Mouse (Mus musculus) liver, embryonic 15.5 days (tissue): ENCODE results near the gene St6gal1. TPM values are rescaled to one million over a fixed set of nuclear protein-coding genes. Genes with fewer than 3 reads are reported as not detected.

Source experiments
- ATAC-seq: fragments of 200-750 bp; cut with Nextera tagmentation; 2 replicates; pipeline ENCODE4 v1.8.0; 2017; ENCODE audit warnings: moderate number of reproducible peaks, mild to moderate bottlenecking, moderate library complexity; ENCODE audit not compliant: insufficient read depth
- H3K27ac ChIP-seq: fragments of 300-500 bp; sonication (generic); replicated peaks from 2 replicates; pipeline ENCODE4 v1.5.1; 2015; ENCODE audit warnings: mild to moderate bottlenecking, inconsistent platforms
- H3K27me3 ChIP-seq: fragments of 300-500 bp; sonication (generic); 2 replicates; pipeline ENCODE4 v1.6.1; 2015; ENCODE audit warnings: mild to moderate bottlenecking, inconsistent platforms
- H3K36me3 ChIP-seq: fragments of 300-500 bp; sonication (generic); replicated peaks from 2 replicates; pipeline ENCODE4 v1.6.1; 2015; ENCODE audit warnings: moderate library complexity, mild to moderate bottlenecking, inconsistent platforms
- H3K4me1 ChIP-seq: fragments of 300-500 bp; sonication (generic); replicated peaks from 2 replicates; pipeline ENCODE4 v1.6.1; 2015; ENCODE audit warnings: inconsistent platforms
- H3K4me2 ChIP-seq: fragments of 300-500 bp; sonication (generic); 2 replicates; pipeline ENCODE4 v1.6.1; 2015; ENCODE audit warnings: moderate library complexity, mild to moderate bottlenecking, inconsistent platforms
- H3K4me3 ChIP-seq: fragments of 300-500 bp; sonication (generic); replicated peaks from 2 replicates; pipeline ENCODE4 v1.5.1; 2015; ENCODE audit warnings: mild to moderate bottlenecking, inconsistent platforms
- H3K9ac ChIP-seq: fragments of 300-500 bp; sonication (generic); 2 replicates; pipeline ENCODE4 v1.6.1; 2015; ENCODE audit warnings: moderate library complexity, mild to moderate bottlenecking, inconsistent platforms
- H3K9me3 ChIP-seq: fragments of 300-500 bp; sonication (generic); replicated peaks from 2 replicates; pipeline ENCODE4 v1.6.1; 2016; ENCODE audit warnings: inconsistent platforms
- WGBS: fragments of 180-500 bp; shearing (Covaris S2); methylation state at CpG from one replicate; pipeline ENCODE4 v1.1.7; 2015; ENCODE audit warnings: mixed read lengths; ENCODE audit not compliant: insufficient replicate concordance; 5-methylcytosine and 5-hydroxymethylcytosine counted together
- polyA plus RNA-seq: library from polyadenylated mRNA; unstranded; fragments of >200 nt; fragmentation: Nextera tagmentation; extraction: Ambion mirVana; gene quantifications from 2 replicates; pipeline ENCODE4 v1.2.1, GENCODE M21; 2015

The St6gal1 gene
- polyA plus RNA-seq, 1 experiment from 2014 or later: 12.9 TPM

DNA sequence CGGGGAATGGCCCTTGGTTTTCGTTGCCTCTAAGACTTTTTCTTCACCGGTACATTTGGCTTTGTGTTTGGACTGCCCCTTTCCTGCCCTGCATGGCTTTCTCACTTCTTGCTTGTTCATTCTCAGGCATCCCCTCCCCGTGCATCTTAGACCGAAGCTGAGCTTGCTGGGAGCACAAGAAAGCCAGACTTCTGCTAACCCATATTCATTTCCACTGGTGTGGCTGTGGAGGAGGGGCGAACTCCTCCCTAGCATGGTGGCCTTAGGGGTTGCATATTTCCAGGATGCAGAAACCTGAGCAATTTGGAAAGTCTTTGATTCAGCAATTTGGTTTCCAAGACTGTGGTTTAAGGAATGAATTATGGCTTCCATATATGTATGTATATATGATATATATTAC lies 29.1 kb downstream of the St6gal1 start:
- H3K4me2 ChIP-seq: no peak overlapping the region
- no peaks in the 10 kb centered on the region for H3K9me3 ChIP-seq
- no peak overlapping the region for H3K27ac ChIP-seq
- WGBS: 54% methylated on average over 6 of the region's 6 CpGs
- ATAC-seq: no peak
- no peaks in the 10 kb centered on the region for H3K36me3 ChIP-seq
- 0 out of 2 replicates have a peak, but pooled peaks cover 6% of the 10 kb centered on the region for H3K27me3 ChIP-seq
- no peak overlapping the region for H3K9ac ChIP-seq
- H3K4me1 ChIP-seq: no peaks in the 10 kb centered on the region
- no peak overlapping the region for H3K4me3 ChIP-seq

DNA sequence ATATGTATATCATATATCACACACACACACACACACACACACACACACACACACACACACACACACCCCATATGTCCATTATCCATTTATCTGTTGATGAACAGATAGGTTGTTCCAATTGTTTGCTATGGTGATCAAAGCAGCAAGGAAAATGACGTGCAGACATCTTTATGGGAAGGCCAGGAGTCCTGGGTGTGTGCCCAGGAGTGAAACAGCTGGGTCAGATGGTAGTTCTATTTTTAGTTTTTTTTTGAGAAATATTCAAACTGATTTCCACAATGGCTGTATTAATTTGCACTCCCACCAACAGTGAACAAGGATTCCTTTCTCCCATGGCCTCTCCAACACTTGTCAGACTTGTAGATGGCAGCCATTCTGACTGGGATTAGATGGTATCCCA lies 29.5 kb downstream of the St6gal1 start:
- 51% methylated on average over 1 of the region's 1 CpGs for WGBS
- no peaks in the 10 kb centered on the region for H3K4me1 ChIP-seq
- H3K4me2 ChIP-seq: no peak overlapping the region
- no peaks in the 10 kb centered on the region for H3K36me3 ChIP-seq
- H3K9ac ChIP-seq: no peak overlapping the region
- H3K27ac ChIP-seq: no peak overlapping the region
- ATAC-seq: no peak
- H3K27me3 ChIP-seq: peaks cover 6% of the 10 kb centered on the region; the same call in 1 of the 2 replicates
- H3K9me3 ChIP-seq: no peaks in the 10 kb centered on the region
- no peak overlapping the region for H3K4me3 ChIP-seq

DNA sequence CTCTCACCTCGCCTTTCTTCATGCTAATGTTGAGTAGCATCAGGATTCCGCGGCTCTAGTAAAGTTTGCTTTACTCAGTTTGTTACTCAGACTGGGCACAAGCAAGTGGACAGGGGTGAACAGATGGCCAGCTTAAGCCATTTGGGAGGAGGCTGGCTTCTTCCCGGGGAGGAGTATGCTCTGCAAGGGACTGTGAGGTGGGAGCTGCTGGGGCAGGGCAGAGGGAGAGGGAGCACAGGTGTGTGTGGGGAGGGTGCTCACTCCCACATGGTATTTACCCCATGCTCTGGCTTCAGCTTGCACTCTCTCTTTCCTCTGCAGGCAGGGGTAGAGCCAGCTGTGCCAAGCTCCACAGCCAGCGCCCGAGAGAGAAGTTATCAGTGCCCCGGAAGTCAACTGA lies 32.1 kb downstream of the St6gal1 start:
- Histone ChIP-seq H3K4me1 (no peaks in the 10 kb centered on the region), H3K9ac (no peak overlapping the region), H3K27ac (no peak overlapping the region), H3K36me3 (no peaks in the 10 kb centered on the region), H3K4me2 (no peak overlapping the region), H3K9me3 (no peaks in the 10 kb centered on the region), H3K4me3 (no peak overlapping the region), H3K27me3 (peaks cover 12% of the 10 kb centered on the region)
- no peak for ATAC-seq
- WGBS: 45% methylated on average over 7 of the region's 7 CpGs

DNA sequence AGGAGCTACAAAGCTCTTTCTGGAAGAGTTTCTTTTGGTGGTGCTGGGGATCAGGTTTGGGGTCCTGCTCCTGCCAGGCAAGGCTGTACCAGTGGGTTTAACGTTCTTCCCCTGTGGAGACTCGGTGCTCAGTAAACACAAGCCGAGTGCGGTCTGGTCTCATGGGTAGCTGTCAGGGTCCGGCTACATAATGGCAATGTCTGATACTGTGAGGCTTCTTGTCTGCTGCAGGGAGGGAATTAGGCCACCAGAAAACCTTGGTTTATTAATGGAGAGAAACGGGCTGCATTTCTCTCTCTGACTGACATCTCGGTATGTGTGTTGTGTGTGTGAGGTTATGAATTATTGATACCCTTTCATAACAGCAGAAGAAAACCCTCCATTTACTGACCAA lies 33.9 kb downstream of the St6gal1 start:
- Histone ChIP-seq H3K27me3 (peaks cover 15% of the 10 kb centered on the region), H3K9me3 (no peaks in the 10 kb centered on the region), H3K4me2 (no peak overlapping the region), H3K4me3 (no peak overlapping the region), H3K36me3 (no peaks in the 10 kb centered on the region), H3K4me1 (no peaks in the 10 kb centered on the region), H3K9ac (no peak overlapping the region), H3K27ac (no peak overlapping the region)
- no peak for ATAC-seq
- WGBS: 26% methylated on average over 7 of the region's 7 CpGs

DNA sequence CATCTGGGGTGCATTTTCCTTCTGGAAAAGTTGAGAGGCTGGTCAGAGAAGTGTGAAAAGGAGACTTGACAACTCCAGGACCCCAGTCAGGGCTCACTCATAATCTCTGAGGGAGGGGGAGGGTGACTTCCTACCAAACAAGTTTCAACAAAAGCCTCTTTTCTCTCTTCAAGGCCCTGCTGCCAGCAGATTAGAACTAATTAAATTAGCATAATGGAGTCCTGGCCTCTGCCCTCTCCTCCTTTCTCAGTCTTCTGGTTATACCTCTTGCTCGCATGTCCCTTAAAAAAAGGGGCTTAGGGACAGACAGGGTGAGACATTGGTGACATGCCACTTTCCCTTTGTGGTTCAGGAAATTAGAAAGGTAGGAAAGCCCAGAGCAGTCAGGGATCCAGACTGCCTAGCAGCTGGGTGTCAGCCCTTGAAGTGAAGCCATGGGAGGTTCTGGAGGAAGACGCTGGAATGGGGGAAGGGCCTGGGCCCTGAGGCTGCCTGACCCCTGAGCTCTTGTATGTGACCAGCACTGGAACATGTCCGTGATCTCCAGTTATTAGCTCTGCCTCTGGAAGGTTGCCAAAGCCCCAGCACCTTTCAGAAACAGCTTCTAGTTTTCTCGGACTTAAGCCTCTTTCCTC lies 34.4 kb downstream of the St6gal1 start:
- 31% methylated on average over 4 of the region's 4 CpGs for WGBS
- H3K27me3 ChIP-seq: peaks cover 15% of the 10 kb centered on the region
- H3K9me3 ChIP-seq: no peaks in the 10 kb centered on the region
- H3K4me2 ChIP-seq: no peak overlapping the region
- H3K9ac ChIP-seq: no peak overlapping the region
- no peak overlapping the region for H3K4me3 ChIP-seq
- ATAC-seq: no peak
- H3K36me3 ChIP-seq: no peaks in the 10 kb centered on the region
- H3K27ac ChIP-seq: no peak overlapping the region
- no peaks in the 10 kb centered on the region for H3K4me1 ChIP-seq

DNA sequence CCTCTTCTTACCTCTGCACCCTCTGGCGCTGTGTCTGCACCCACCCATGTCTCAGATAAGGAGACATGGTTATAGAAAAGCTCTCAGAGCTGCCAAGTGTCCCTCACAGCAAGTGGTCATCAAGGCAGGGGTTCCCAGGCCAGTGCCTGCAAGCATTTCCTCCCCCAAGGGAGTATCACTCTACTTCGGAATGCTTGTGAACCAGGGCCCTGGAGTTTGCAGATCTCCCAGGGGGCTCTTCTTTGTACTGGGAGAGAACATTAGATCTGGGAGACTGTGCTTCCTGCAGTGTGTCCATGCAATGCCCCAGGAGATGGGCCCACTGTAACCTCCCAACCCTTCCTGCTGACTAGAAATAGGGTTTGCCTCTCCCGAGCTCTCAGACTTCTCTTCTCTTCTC lies 35.0 kb downstream of the St6gal1 start:
- Histone ChIP-seq H3K4me2 (no peak overlapping the region), H3K9ac (no peak overlapping the region), H3K9me3 (no peaks in the 10 kb centered on the region), H3K27ac (no peak overlapping the region), H3K4me3 (no peak overlapping the region), H3K36me3 (no peaks in the 10 kb centered on the region), H3K27me3 (peaks cover 15% of the 10 kb centered on the region), H3K4me1 (no peaks in the 10 kb centered on the region)
- no peak for ATAC-seq
- 38% methylated on average over 3 of the region's 3 CpGs for WGBS

DNA sequence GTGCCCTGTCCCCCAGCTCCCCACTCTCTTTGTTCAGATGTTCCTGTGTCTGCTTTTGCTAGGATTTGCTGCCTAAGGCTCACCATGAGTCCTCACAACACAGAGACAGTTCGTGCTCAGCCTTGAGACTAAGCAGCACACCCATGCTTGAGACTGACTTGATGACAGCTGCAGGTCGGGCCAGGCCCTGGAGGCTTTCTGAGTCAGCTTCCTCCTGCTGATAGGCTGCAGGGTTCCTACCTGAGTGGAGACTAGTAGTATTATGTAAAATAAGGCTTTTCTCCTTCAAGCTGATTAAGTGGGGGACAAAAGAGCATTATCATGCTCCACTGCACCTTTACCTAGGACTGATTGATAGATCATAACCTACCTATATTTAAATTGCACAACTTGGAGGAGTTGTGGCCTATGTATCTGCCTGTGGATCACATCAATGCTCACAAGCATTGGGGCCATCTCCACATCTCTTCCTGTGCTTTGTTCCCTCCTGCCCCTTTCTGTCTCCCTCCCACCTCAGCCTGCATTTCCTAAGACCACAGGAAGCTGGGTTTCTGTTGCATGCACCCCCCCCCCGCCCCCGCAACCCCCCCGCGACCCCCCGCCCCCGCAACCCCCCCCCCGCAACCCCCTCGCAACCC lies 37.7 kb downstream of the St6gal1 start:
- no peak overlapping the region for H3K4me3 ChIP-seq
- ATAC-seq: no peak
- H3K4me2 ChIP-seq: no peak overlapping the region
- no peaks in the 10 kb centered on the region for H3K36me3 ChIP-seq
- peaks cover 9% of the 10 kb centered on the region for H3K27me3 ChIP-seq
- H3K4me1 ChIP-seq: no peaks in the 10 kb centered on the region; the same call in 1 of the 2 replicates
- H3K9ac ChIP-seq: no peak overlapping the region
- no peak overlapping the region for H3K27ac ChIP-seq
- no peaks in the 10 kb centered on the region for H3K9me3 ChIP-seq
- 28% methylated on average over 2 of the region's 10 CpGs for WGBS

DNA sequence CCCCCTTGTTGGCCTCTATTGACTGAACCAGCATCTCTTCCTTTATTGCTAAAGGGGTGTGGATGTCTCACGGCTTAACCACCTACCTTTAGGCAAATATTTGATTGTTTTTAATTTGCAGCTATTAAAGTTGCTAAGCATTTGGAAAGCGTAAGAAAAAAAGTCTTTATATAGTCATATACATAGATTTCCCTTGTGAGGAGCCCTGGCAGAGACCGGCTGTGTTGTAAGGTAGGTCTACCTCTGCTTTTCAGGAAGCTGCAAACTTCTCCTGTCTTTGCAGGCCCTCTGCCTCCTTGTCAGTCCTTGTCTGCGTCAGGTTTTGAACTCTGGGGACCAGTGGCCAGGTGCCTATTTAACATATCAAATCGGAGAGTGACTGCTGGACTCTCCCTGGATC lies 38.3 kb downstream of the St6gal1 start:
- 39% methylated on average over 5 of the region's 5 CpGs for WGBS
- no peaks in the 10 kb centered on the region for H3K9me3 ChIP-seq
- no peaks in the 10 kb centered on the region for H3K36me3 ChIP-seq
- no peak overlapping the region for H3K4me2 ChIP-seq
- peaks cover 9% of the 10 kb centered on the region for H3K27me3 ChIP-seq
- no peak overlapping the region for H3K27ac ChIP-seq
- H3K9ac ChIP-seq: no peak overlapping the region
- no peak overlapping the region for H3K4me3 ChIP-seq
- no peaks in the 10 kb centered on the region; the same call in 1 of the 2 replicates for H3K4me1 ChIP-seq
- ATAC-seq: no peak

DNA sequence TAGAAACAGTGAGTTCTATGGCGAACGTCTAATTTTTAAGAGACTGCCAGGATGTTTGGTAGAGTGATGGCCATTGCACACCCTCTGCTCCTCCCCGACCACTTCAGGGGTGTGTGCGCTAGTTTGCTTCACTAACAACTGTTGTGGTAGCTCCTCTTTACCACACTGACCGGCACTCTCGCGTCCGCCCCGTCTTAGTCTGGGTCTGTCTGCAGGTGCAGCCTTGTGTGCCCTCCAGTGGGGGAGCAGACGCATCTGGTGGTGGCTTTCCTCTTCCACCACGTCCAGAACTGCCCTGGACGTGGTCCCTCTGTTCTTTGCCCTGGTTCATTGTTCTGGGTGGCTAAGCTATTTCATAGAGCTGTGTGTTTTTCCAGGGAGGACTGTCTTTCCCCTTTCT lies 40.5 kb downstream of the St6gal1 start:
- H3K9ac ChIP-seq: no peak overlapping the region
- H3K9me3 ChIP-seq: no peaks in the 10 kb centered on the region
- no peaks in the 10 kb centered on the region; the same call in 1 of the 2 replicates for H3K4me1 ChIP-seq
- ATAC-seq: no peak
- H3K36me3 ChIP-seq: no peaks in the 10 kb centered on the region
- no peak overlapping the region for H3K27ac ChIP-seq
- no peak overlapping the region for H3K4me2 ChIP-seq
- H3K4me3 ChIP-seq: no peak overlapping the region
- 58% methylated on average over 12 of the region's 12 CpGs for WGBS
- peaks cover 9% of the 10 kb centered on the region for H3K27me3 ChIP-seq

DNA sequence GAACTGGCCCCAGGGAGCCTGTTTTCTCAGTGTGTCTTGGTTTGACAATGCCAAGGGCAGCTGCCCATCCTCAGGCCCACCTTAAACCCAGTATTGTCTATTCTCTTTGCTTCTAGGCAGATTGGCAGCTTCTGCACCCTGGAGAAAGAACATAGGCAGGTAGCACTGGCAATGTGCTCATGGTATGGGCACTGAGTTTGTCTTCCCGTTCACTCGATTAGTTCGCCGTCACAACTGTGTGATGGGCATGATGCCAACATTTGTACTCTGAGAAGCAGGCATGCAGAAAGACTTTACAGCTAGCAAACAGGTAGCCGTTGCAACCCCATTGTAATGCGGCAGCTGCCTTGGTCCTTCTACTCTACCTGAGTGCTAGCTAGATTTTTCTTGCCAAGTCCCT lies 40.9 kb downstream of the St6gal1 start:
- Histone ChIP-seq H3K4me2 (no peak overlapping the region), H3K4me1 (peaks cover 3% of the 10 kb centered on the region; the same call in 1 of the 2 replicates), H3K27me3 (peaks cover 9% of the 10 kb centered on the region), H3K9ac (no peak overlapping the region), H3K9me3 (no peaks in the 10 kb centered on the region), H3K4me3 (no peak overlapping the region), H3K27ac (no peak overlapping the region), H3K36me3 (no peaks in the 10 kb centered on the region)
- ATAC-seq: no peak
- WGBS: 76% methylated on average over 6 of the region's 6 CpGs

DNA sequence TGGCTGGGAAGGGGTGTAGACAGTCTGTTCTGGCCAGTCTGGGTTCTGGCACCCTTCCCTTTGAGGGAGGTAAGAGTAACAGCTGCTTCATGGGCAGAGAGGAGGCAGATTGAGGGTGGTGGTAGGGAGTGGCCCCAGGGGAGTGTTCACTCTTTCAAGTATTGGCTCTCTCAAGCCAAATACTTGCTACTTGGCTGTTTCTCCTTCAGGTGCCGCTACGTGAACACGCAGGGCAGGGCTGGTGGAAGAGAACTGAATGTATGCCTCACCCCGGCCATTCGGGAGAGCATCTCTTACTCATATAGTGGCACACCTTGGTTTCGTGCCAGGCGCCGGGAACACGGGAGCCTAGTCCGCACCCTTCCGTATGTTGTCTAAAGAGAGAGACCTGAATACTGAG lies 41.8 kb downstream of the St6gal1 start:
- no peak for ATAC-seq
- 86% methylated on average over 11 of the region's 11 CpGs for WGBS
- Histone ChIP-seq H3K27me3 (peaks cover 6% of the 10 kb centered on the region), H3K4me2 (no peak overlapping the region), H3K36me3 (no peaks in the 10 kb centered on the region), H3K9ac (no peak overlapping the region), H3K4me3 (no peak overlapping the region), H3K27ac (no peak overlapping the region), H3K4me1 (peaks cover 4% of the 10 kb centered on the region; the same call in 1 of the 2 replicates), H3K9me3 (no peaks in the 10 kb centered on the region)
